Mouse (Mus musculus): ENCODE measurements around the gene Ccdc163.

DNA sequence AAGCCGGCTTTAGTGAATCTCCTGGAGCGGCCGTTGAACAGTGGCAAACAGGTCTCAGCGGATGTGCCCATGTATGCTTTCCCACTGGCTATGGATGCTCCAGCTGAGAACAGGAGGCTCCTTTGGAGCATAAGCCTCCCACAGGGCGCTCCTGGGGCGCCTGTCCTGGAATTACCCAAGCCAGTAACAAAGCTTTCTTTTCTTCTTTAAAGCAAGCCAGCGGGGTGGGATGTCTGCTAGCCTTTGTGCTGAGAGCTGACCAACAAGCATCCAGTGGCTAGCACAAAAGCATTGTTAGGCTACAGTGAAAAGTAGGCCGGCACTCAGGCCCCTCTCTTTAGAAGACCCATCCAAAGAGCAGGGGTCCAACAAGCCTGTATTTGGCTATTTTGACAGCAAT, 73.9 kb downstream of the Ccdc163 start:
- no peak for TF ChIP-seq CTCF (IDR thresholded peaks at IDR 0.05; ENCODE audit: low read depth)
- TF ChIP-seq EP300 (IDR thresholded peaks at IDR 0.05; ENCODE audit: low read depth), result no peak
